Mouse (Mus musculus) ES-Bruce4 (cell line): ENCODE results near the gene Rbms3.

ENCODE experiments used
- CTCF ChIP-seq: IDR thresholded peaks from one replicate; pipeline ENCODE4 v1.8.1; 2011; ENCODE audit warnings: low read depth, low read length
- EP300 ChIP-seq: IDR thresholded peaks from 2 replicates; pipeline ENCODE4 v1.6.1; 2011; ENCODE audit warnings: low read depth, low read length; ENCODE audit not compliant: insufficient read depth
- POLR2A ChIP-seq: IDR thresholded peaks from one replicate; pipeline ENCODE4 v1.8.1; 2011; ENCODE audit warnings: low read length; ENCODE audit not compliant: insufficient read depth

GRCm38 (mm10) chr9:116807166-116808081 is 822.3 kb downstream of the Rbms3 start:
- TF ChIP-seq POLR2A (no peak), CTCF (no peak), EP300 (no peak)
